Mouse (Mus musculus): ENCODE data around the gene Gm20388. TPM values are rescaled to one million over a fixed set of nuclear protein-coding genes. Genes with fewer than 3 reads are reported as not detected.

Gm20388 gene
- polyA plus RNA-seq, 1 experiment, result 10.6 TPM

DNA sequence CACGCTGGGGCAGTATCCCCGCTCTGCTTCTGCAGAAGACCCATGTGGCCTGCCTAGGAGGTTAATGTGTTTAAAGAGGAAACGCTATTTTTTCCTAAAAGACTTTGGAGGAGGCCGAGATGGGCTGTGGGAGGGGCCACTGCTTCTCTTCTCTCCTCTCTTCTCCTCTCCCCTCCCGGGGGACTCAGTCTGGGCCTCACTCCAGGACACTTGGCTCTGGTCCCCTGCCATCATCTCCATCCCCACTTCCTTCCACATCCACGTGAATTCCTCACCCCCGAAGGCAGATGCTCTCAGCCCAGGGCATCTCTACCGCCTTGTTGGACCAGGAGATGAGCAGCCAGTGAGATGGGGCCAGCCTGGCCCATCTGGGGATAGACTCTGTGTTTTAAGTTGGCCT is 2283.8 kb downstream of the Gm20388 start:
- no peak overlapping the region for H3K4me3 ChIP-seq (replicated peaks; ENCODE audit: control insufficient read depth, low read depth, low read length)
- H3K27ac ChIP-seq (ENCODE audit: control insufficient read depth, insufficient read depth, low read depth, low read length, poor library complexity), result no peak overlapping the region
- WGBS, result 30% methylated on average over 8 of the region's 8 CpGs
- TF ChIP-seq POLR2A (IDR thresholded peaks at IDR 0.05; ENCODE audit: borderline replicate concordance, control insufficient read depth, low read depth, low read length), result no peak
- TF ChIP-seq CTCF (IDR thresholded peaks at IDR 0.05; ENCODE audit: control insufficient read depth, insufficient read depth, low read length), result no peak
- no peaks in the 10 kb centered on the region; the same call in 1 of the 2 replicates for H3K4me1 ChIP-seq (ENCODE audit: control insufficient read depth, insufficient read depth, low read length)

GRCm38 (mm10) chr8:122197342-122197741 is 2286.7 kb downstream of the Gm20388 start:
- no peaks in the 10 kb centered on the region; the same call in 1 of the 2 replicates for H3K4me1 ChIP-seq (ENCODE audit: control insufficient read depth, insufficient read depth, low read length)
- no peak overlapping the region for H3K4me3 ChIP-seq (replicated peaks; ENCODE audit: control insufficient read depth, low read depth, low read length)
- H3K27ac ChIP-seq (ENCODE audit: control insufficient read depth, insufficient read depth, low read depth, low read length, poor library complexity), result no peak overlapping the region
- WGBS, result 39% methylated on average over 5 of the region's 5 CpGs
- no peak for TF ChIP-seq CTCF (IDR thresholded peaks at IDR 0.05; ENCODE audit: control insufficient read depth, insufficient read depth, low read length)
- TF ChIP-seq POLR2A (IDR thresholded peaks at IDR 0.05; ENCODE audit: borderline replicate concordance, control insufficient read depth, low read depth, low read length), result no peak

GRCm38 (mm10) chr8:122198378-122199025 is 2287.9 kb downstream of the Gm20388 start:
- Histone ChIP-seq H3K4me1 (ENCODE audit: control insufficient read depth, insufficient read depth, low read length) (no peaks in the 10 kb centered on the region; the same call in 1 of the 2 replicates), H3K4me3 (replicated peaks; ENCODE audit: control insufficient read depth, low read depth, low read length) (no peak overlapping the region), H3K27ac (ENCODE audit: control insufficient read depth, insufficient read depth, low read depth, low read length, poor library complexity) (no peak overlapping the region)
- no peak for TF ChIP-seq POLR2A (IDR thresholded peaks at IDR 0.05; ENCODE audit: borderline replicate concordance, control insufficient read depth, low read depth, low read length)
- 77% methylated on average over 12 of the region's 12 CpGs for WGBS

GRCm38 (mm10) chr8:122199191-122199590 is 2288.6 kb downstream of the Gm20388 start:
- Histone ChIP-seq H3K4me3 (replicated peaks; ENCODE audit: control insufficient read depth, low read depth, low read length) (no peak overlapping the region), H3K27ac (ENCODE audit: control insufficient read depth, insufficient read depth, low read depth, low read length, poor library complexity) (no peak overlapping the region), H3K4me1 (ENCODE audit: control insufficient read depth, insufficient read depth, low read length) (no peaks in the 10 kb centered on the region; the same call in 1 of the 2 replicates)
- TF ChIP-seq POLR2A (IDR thresholded peaks at IDR 0.05; ENCODE audit: borderline replicate concordance, control insufficient read depth, low read depth, low read length) (no peak), CTCF (IDR thresholded peaks at IDR 0.05; ENCODE audit: control insufficient read depth, insufficient read depth, low read length) (no peak)
- 74% methylated on average over 9 of the region's 9 CpGs for WGBS

GRCm38 (mm10) chr8:122199841-122200240 is 2289.2 kb downstream of the Gm20388 start:
- Histone ChIP-seq H3K27ac (ENCODE audit: control insufficient read depth, insufficient read depth, low read depth, low read length, poor library complexity) (no peak overlapping the region), H3K4me3 (replicated peaks; ENCODE audit: control insufficient read depth, low read depth, low read length) (no peak overlapping the region), H3K4me1 (ENCODE audit: control insufficient read depth, insufficient read depth, low read length) (no peaks in the 10 kb centered on the region; the same call in 1 of the 2 replicates)
- 79% methylated on average over 4 of the region's 4 CpGs for WGBS
- TF ChIP-seq CTCF (IDR thresholded peaks at IDR 0.05; ENCODE audit: control insufficient read depth, insufficient read depth, low read length) (no peak), POLR2A (IDR thresholded peaks at IDR 0.05; ENCODE audit: borderline replicate concordance, control insufficient read depth, low read depth, low read length) (no peak)

GRCm38 (mm10) chr8:122211591-122211990 is 2300.9 kb downstream of the Gm20388 start:
- TF ChIP-seq POLR2A (IDR thresholded peaks at IDR 0.05; ENCODE audit: borderline replicate concordance, control insufficient read depth, low read depth, low read length) (no peak), CTCF (IDR thresholded peaks at IDR 0.05; ENCODE audit: control insufficient read depth, insufficient read depth, low read length) (no peak)
- Histone ChIP-seq H3K4me3 (replicated peaks; ENCODE audit: control insufficient read depth, low read depth, low read length) (no peak overlapping the region), H3K27ac (ENCODE audit: control insufficient read depth, insufficient read depth, low read depth, low read length, poor library complexity) (no peak overlapping the region), H3K4me1 (ENCODE audit: control insufficient read depth, insufficient read depth, low read length) (no peaks in the 10 kb centered on the region)
- 79% methylated on average over 3 of the region's 3 CpGs for WGBS

GRCm38 (mm10) chr8:122215630-122216029 is 2305.0 kb downstream of the Gm20388 start:
- TF ChIP-seq POLR2A (IDR thresholded peaks at IDR 0.05; ENCODE audit: borderline replicate concordance, control insufficient read depth, low read depth, low read length), result no peak
- TF ChIP-seq CTCF (IDR thresholded peaks at IDR 0.05; ENCODE audit: control insufficient read depth, insufficient read depth, low read length), result no peak
- no peaks in the 10 kb centered on the region for H3K4me1 ChIP-seq (ENCODE audit: control insufficient read depth, insufficient read depth, low read length)
- 60% methylated on average over 8 of the region's 8 CpGs for WGBS
- H3K27ac ChIP-seq (ENCODE audit: control insufficient read depth, insufficient read depth, low read depth, low read length, poor library complexity), result no peak overlapping the region
- H3K4me3 ChIP-seq (replicated peaks; ENCODE audit: control insufficient read depth, low read depth, low read length), result no peak overlapping the region

GRCm38 (mm10) chr8:122216433-122216832 is 2305.8 kb downstream of the Gm20388 start:
- no peak overlapping the region for H3K27ac ChIP-seq (ENCODE audit: control insufficient read depth, insufficient read depth, low read depth, low read length, poor library complexity)
- WGBS, result 72% methylated on average over 6 of the region's 6 CpGs
- no peaks in the 10 kb centered on the region for H3K4me1 ChIP-seq (ENCODE audit: control insufficient read depth, insufficient read depth, low read length)
- TF ChIP-seq CTCF (IDR thresholded peaks at IDR 0.05; ENCODE audit: control insufficient read depth, insufficient read depth, low read length), result no peak
- no peak for TF ChIP-seq POLR2A (IDR thresholded peaks at IDR 0.05; ENCODE audit: borderline replicate concordance, control insufficient read depth, low read depth, low read length)
- no peak overlapping the region for H3K4me3 ChIP-seq (replicated peaks; ENCODE audit: control insufficient read depth, low read depth, low read length)

Data from bone marrow, adult 2 months (tissue).